Mouse (Mus musculus) heart, postnatal 25 days (tissue): ENCODE data around the gene Nrbp1. TPM values are rescaled to one million over a fixed set of nuclear protein-coding genes. Genes with fewer than 3 reads are reported as not detected.

Experiments
- DNase-seq: peaks from one replicate; pipeline ENCODE4 v3.0.0; 2022; ENCODE audit warnings: low spot score
- intact Hi-C: fragments of 180-260 bp; cut with DNase I; formaldehyde crosslinking; loops from one replicate; pipeline ENCODE4 v1.15.1; 2025
- total RNA-seq, 2 experiments: library from RNA; stranded (reverse); gene quantifications; 2 replicates each; pipeline ENCODE4 v1.2.3; 2021

Gene Nrbp1
- total RNA-seq, 2 experiments from 2014 or later, result 74.3 to 80.5 TPM

GRCm38 (mm10) chr5:31298486-31298885, 57.8 kb downstream of the Nrbp1 start:
- intact Hi-C loops, result loop anchor here (10.0 kb wide), 1 partner anchor 166 kb away; no protein-coding TSS in a partner anchor
- DNase-seq, result no peak

Other genes with a start within 250 kb of the Nrbp1 start
- 10 to 100 TPM; 44.1 to 47.0 TPM for gene Atraid, start 192.6 kb upstream of the Nrbp1 start, total RNA-seq
- gene Slc5a6, start 191.9 kb upstream of the Nrbp1 start, total RNA-seq, result 10 to 100 TPM in 1 of 2 experiments, 1 to 10 TPM in 1; 9.9 to 10.5 TPM
- 10 to 100 TPM; 14.4 to 15.5 TPM for gene Cad, start 186.1 kb upstream of the Nrbp1 start, total RNA-seq
- not detected for gene Dnajc5g, start 134.6 kb upstream of the Nrbp1 start, total RNA-seq
- gene Slc30a3, start 132.6 kb upstream of the Nrbp1 start, total RNA-seq, result not detected
- 100 to 1,000 TPM; 183 to 212 TPM for gene Trim54, start 124.2 kb upstream of the Nrbp1 start, total RNA-seq
- gene Ucn, start 102.0 kb upstream of the Nrbp1 start, total RNA-seq, result not detected
- 10 to 100 TPM; 55.1 to 55.5 TPM for gene Mpv17, start 86.6 kb upstream of the Nrbp1 start, total RNA-seq
- under 1 TPM; 0.23 to 0.28 TPM for gene Gm29609, start 61.0 kb upstream of the Nrbp1 start, total RNA-seq
- gene Gtf3c2, start 60.7 kb upstream of the Nrbp1 start, total RNA-seq, result 10 to 100 TPM; 32.0 to 35.8 TPM
- 10 to 100 TPM; 61.3 to 62.5 TPM for gene Snx17, start 47.6 kb upstream of the Nrbp1 start, total RNA-seq
- 10 to 100 TPM; 51.6 to 55.5 TPM for gene Eif2b4, start 47.4 kb upstream of the Nrbp1 start, total RNA-seq
- 1 to 10 TPM; 7.3 to 8.1 TPM for gene Zfp513, start 38.6 kb upstream of the Nrbp1 start, total RNA-seq
- 10 to 100 TPM; 58.5 to 61.7 TPM for gene Ppm1g, start 20.2 kb upstream of the Nrbp1 start, total RNA-seq
- gene Gm9970, start 368 bp downstream of the Nrbp1 start, total RNA-seq, result not detected
- 1 to 10 TPM; 1.3 to 1.7 TPM for gene Krtcap3, start 10.8 kb downstream of the Nrbp1 start, total RNA-seq
- gene Ift172, start 50.3 kb downstream of the Nrbp1 start, total RNA-seq, result 10 to 100 TPM; 39.7 to 41.8 TPM
- gene Fndc4, start 55.2 kb downstream of the Nrbp1 start, total RNA-seq, result 1 to 10 TPM; 3.6 to 4.1 TPM
- not detected for gene Gckr, start 56.6 kb downstream of the Nrbp1 start, total RNA-seq
- 10 to 100 TPM; 19.2 to 22.2 TPM for gene Zfp512, start 211.6 kb downstream of the Nrbp1 start, total RNA-seq
- not detected for gene 4930548H24Rik, start 244.9 kb downstream of the Nrbp1 start, total RNA-seq